Mouse (Mus musculus) MEL (cell line): ENCODE data around the gene Shisa2. TPM values are rescaled to one million over a fixed set of nuclear protein-coding genes. Genes with fewer than 3 reads are reported as not detected.

Source experiments
- DNase-seq: peaks from one replicate; pipeline ENCODE4 v3.0.0; 2011; ENCODE audit warnings: low read depth, low spot score
- H3K27ac ChIP-seq: 2 replicates; pipeline ENCODE4 v1.5.1; 2012; ENCODE audit warnings: low read depth, mild to moderate bottlenecking, control low read depth, low read length, moderate library complexity; ENCODE audit not compliant: control insufficient read depth
- H3K27me3 ChIP-seq, 2 experiments: fragments of 150-350 bp in 1 of 2; sonication (generic) in 1 of 2; 2 replicates each; pipeline ENCODE4 v1.6.1; 2012; ENCODE audit warnings: low read length in 2 of 2, mild to moderate bottlenecking in 2 of 2, improper control_type of control experiment in 1 of 2, moderate library complexity in 1 of 2; ENCODE audit not compliant: insufficient read depth in 2 of 2, control insufficient read depth in 1 of 2
- H3K36me3 ChIP-seq, 2 experiments: 2 replicates each; pipeline ENCODE4 v1.6.1; 2012 to 2014; ENCODE audit warnings: low read length in 2 of 2, improper control_type of control experiment in 1 of 2, inconsistent platforms in 1 of 2, mild to moderate bottlenecking in 1 of 2; ENCODE audit not compliant: insufficient read depth in 2 of 2, control insufficient read depth in 1 of 2
- H3K4me1 ChIP-seq, 2 experiments: fragments of 150-350 bp in 1 of 2; sonication (generic) in 1 of 2; 2 replicates each; pipeline ENCODE4 v1.6.1; 2012; ENCODE audit warnings: low read length in 2 of 2, improper control_type of control experiment in 1 of 2, mild to moderate bottlenecking in 1 of 2; ENCODE audit not compliant: insufficient read depth in 2 of 2, control insufficient read depth in 1 of 2
- H3K4me3 ChIP-seq, 2 experiments: fragments of 150-350 bp in 1 of 2; sonication (generic) in 1 of 2; 2 replicates each; pipeline ENCODE4 v1.5.1; 2012; ENCODE audit warnings: low read depth in 2 of 2, low read length in 2 of 2, mild to moderate bottlenecking in 2 of 2, moderate library complexity in 2 of 2, control low read depth in 1 of 2, improper control_type of control experiment in 1 of 2; ENCODE audit not compliant: control insufficient read depth in 1 of 2, insufficient read depth in 1 of 2
- H3K79me2 ChIP-seq: 2 replicates; pipeline ENCODE4 v1.6.1; 2012; ENCODE audit warnings: mild to moderate bottlenecking, low read length, moderate library complexity; ENCODE audit not compliant: control insufficient read depth, poor library complexity, insufficient read depth
- H3K9ac ChIP-seq: 2 replicates; pipeline ENCODE4 v1.6.1; 2012; ENCODE audit warnings: low read depth, mild to moderate bottlenecking, control low read depth, low read length, moderate library complexity; ENCODE audit not compliant: control insufficient read depth, poor library complexity, severe bottlenecking
- H3K9me3 ChIP-seq: fragments of 150-350 bp; sonication (generic); replicated peaks from 2 replicates; pipeline ENCODE4 v1.6.1; 2012; ENCODE audit warnings: mild to moderate bottlenecking, low read length, improper control_type of control experiment, moderate library complexity; ENCODE audit not compliant: insufficient read depth
- BHLHE40 ChIP-seq: IDR thresholded peaks from 2 replicates; pipeline ENCODE4 v1.6.1; 2012; ENCODE audit warnings: low read depth, mild to moderate bottlenecking, inconsistent platforms, low read length, improper control_type of control experiment, borderline replicate concordance
- EP300 ChIP-seq, 2 experiments: IDR thresholded peaks; 2 replicates each; pipeline ENCODE4 v1.6.1; 2011; ENCODE audit warnings: improper control_type of control experiment in 2 of 2, low read length in 2 of 2, low read depth in 1 of 2, mild to moderate bottlenecking in 1 of 2
- ETS1 ChIP-seq: IDR thresholded peaks from 2 replicates; pipeline ENCODE4 v1.6.1; 2012; ENCODE audit warnings: low read depth, mild to moderate bottlenecking, inconsistent platforms, low read length, improper control_type of control experiment, moderate library complexity
- GABPA ChIP-seq: IDR thresholded peaks from 2 replicates; pipeline ENCODE4 v1.6.1; 2012; ENCODE audit warnings: low read depth, mild to moderate bottlenecking, inconsistent platforms, low read length, improper control_type of control experiment, moderate library complexity
- HCFC1 ChIP-seq: IDR thresholded peaks from 2 replicates; pipeline ENCODE4 v1.6.1; 2012; ENCODE audit warnings: low read depth, mild to moderate bottlenecking, inconsistent platforms, low read length, improper control_type of control experiment, moderate library complexity
- JUND ChIP-seq: IDR thresholded peaks from 2 replicates; pipeline ENCODE4 v1.6.1; 2011; ENCODE audit warnings: low read depth, mild to moderate bottlenecking, improper control_type of control experiment, low read length
- MAFK ChIP-seq: IDR thresholded peaks from 2 replicates; pipeline ENCODE4 v1.6.1; 2011; ENCODE audit warnings: low read depth, mild to moderate bottlenecking, low read length, improper control_type of control experiment, borderline replicate concordance
- MAX ChIP-seq: IDR thresholded peaks from 2 replicates; pipeline ENCODE4 v1.6.1; 2011; ENCODE audit warnings: low read length, improper control_type of control experiment
- MAZ ChIP-seq: IDR thresholded peaks from 2 replicates; pipeline ENCODE4 v1.6.1; 2012; ENCODE audit warnings: low read depth, mild to moderate bottlenecking, inconsistent platforms, low read length, improper control_type of control experiment
- MEF2A ChIP-seq: IDR thresholded peaks from 2 replicates; pipeline ENCODE4 v1.6.1; 2014; ENCODE audit warnings: low read depth, mild to moderate bottlenecking, inconsistent platforms, low read length, improper control_type of control experiment; ENCODE audit not compliant: poor library complexity, insufficient replicate concordance, severe bottlenecking; ENCODE audit errors: extremely low read depth
- MXI1 ChIP-seq: IDR thresholded peaks from 2 replicates; pipeline ENCODE4 v1.6.1; 2011; ENCODE audit warnings: mild to moderate bottlenecking, low read depth, low read length, improper control_type of control experiment
- MYB ChIP-seq: IDR thresholded peaks from 2 replicates; pipeline ENCODE4 v1.6.1; 2011; ENCODE audit warnings: mild to moderate bottlenecking, low read depth, low read length, improper control_type of control experiment
- MYC ChIP-seq: IDR thresholded peaks from 2 replicates; pipeline ENCODE4 v1.6.1; 2011; ENCODE audit warnings: low read depth, mild to moderate bottlenecking, low read length, improper control_type of control experiment, moderate library complexity
- NELFE ChIP-seq: IDR thresholded peaks from 2 replicates; pipeline ENCODE4 v1.6.1; 2011; ENCODE audit warnings: low read depth, low read length, improper control_type of control experiment
- NRF1 ChIP-seq: IDR thresholded peaks from 2 replicates; pipeline ENCODE4 v1.6.1; 2014; ENCODE audit warnings: low read depth, mild to moderate bottlenecking, inconsistent platforms, low read length, improper control_type of control experiment, moderate library complexity; ENCODE audit not compliant: poor library complexity, insufficient read depth, severe bottlenecking
- POLR2A ChIP-seq, 2 experiments: IDR thresholded peaks; 2 replicates each; pipeline ENCODE4 v1.6.1; 2011 to 2012; ENCODE audit warnings: low read length in 2 of 2, mild to moderate bottlenecking in 2 of 2, control low read depth in 1 of 2, improper control_type of control experiment in 1 of 2, low read depth in 1 of 2, moderate library complexity in 1 of 2; ENCODE audit not compliant: control insufficient read depth in 1 of 2, insufficient read depth in 1 of 2, poor library complexity in 1 of 2
- RCOR1 ChIP-seq: IDR thresholded peaks from 2 replicates; pipeline ENCODE4 v1.6.1; 2012; ENCODE audit warnings: low read depth, mild to moderate bottlenecking, inconsistent platforms, low read length, improper control_type of control experiment
- SIN3A ChIP-seq: IDR thresholded peaks from 2 replicates; pipeline ENCODE4 v1.6.1; 2012; ENCODE audit warnings: low read length, improper control_type of control experiment, inconsistent platforms
- SMC3 ChIP-seq: IDR thresholded peaks from 2 replicates; pipeline ENCODE4 v1.6.1; 2011; ENCODE audit warnings: low read depth, low read length, improper control_type of control experiment
- TAL1 ChIP-seq: IDR thresholded peaks from 2 replicates; pipeline ENCODE4 v1.6.1; 2012; ENCODE audit warnings: mild to moderate bottlenecking, inconsistent platforms, low read length, moderate library complexity, mixed read lengths
- UBTF ChIP-seq: IDR thresholded peaks from 2 replicates; pipeline ENCODE4 v1.6.1; 2012; ENCODE audit warnings: low read depth, mild to moderate bottlenecking, inconsistent platforms, low read length, improper control_type of control experiment, moderate library complexity, borderline replicate concordance; ENCODE audit not compliant: insufficient read depth
- USF1 ChIP-seq: IDR thresholded peaks from 2 replicates; pipeline ENCODE4 v1.6.1; 2014; ENCODE audit warnings: low read depth, mild to moderate bottlenecking, inconsistent platforms, low read length, improper control_type of control experiment, moderate library complexity
- ZC3H11A ChIP-seq: IDR thresholded peaks from 2 replicates; pipeline ENCODE4 v1.6.1; 2012; ENCODE audit warnings: low read depth, mild to moderate bottlenecking, inconsistent platforms, low read length, improper control_type of control experiment
- ZKSCAN1 ChIP-seq: IDR thresholded peaks from 2 replicates; pipeline ENCODE4 v1.6.1; 2012; ENCODE audit warnings: low read depth, mild to moderate bottlenecking, inconsistent platforms, low read length, improper control_type of control experiment, moderate library complexity
- ZMIZ1 ChIP-seq: IDR thresholded peaks from 2 replicates; pipeline ENCODE4 v1.6.1; 2012; ENCODE audit warnings: low read depth, mild to moderate bottlenecking, inconsistent platforms, low read length, improper control_type of control experiment, moderate library complexity
- polyA plus RNA-seq, 2 experiments: library from polyadenylated mRNA; stranded (reverse) in 1 of 2; unstranded in 1 of 2; fragments of >175 nt in 1 of 2; fragments of >200 nt in 1 of 2; gene quantifications; 2 replicates each; pipeline versions ENCODE4 v1.2.1 to v1.2.4; 2012; ENCODE audit warnings: low replicate concordance in 2 of 2, low read depth in 1 of 2; ENCODE audit not compliant: insufficient read length in 2 of 2, insufficient read depth in 1 of 2, missing spikeins in 1 of 2
- total RNA-seq: library from RNA; depleted of rRNA; stranded (reverse); fragments of 300-350 nt; gene quantifications from 2 replicates; pipeline ENCODE4 v1.2.3, GENCODE M21; 2012

The Shisa2 gene
- total and polyA plus RNA-seq, 3 experiments: not detected

- Histone ChIP-seq H3K36me3 (no peaks in the 10 kb centered on the region), H3K9ac (no peak overlapping the region), H3K4me1 (no peaks in the 10 kb centered on the region), H3K4me3 (no peak overlapping the region), H3K79me2 (no peaks in the 10 kb centered on the region), H3K27me3 (no peaks in the 10 kb centered on the region), H3K9me3 (no peaks in the 10 kb centered on the region), H3K27ac (no peak overlapping the region)
- TF ChIP-seq ZKSCAN1: no peak
- no peak for TF ChIP-seq HCFC1
- no peak for TF ChIP-seq UBTF
- TF ChIP-seq MEF2A: no peak
- no peak for TF ChIP-seq JUND
- TF ChIP-seq MAZ: no peak
- no peak for TF ChIP-seq GABPA
- TF ChIP-seq TAL1: no peak
- TF ChIP-seq MAFK: no peak
- TF ChIP-seq BHLHE40: no peak
- no peak for TF ChIP-seq NRF1
- no peak for TF ChIP-seq USF1
- no peak for TF ChIP-seq ZC3H11A
- DNase-seq: no peak
Observed at GRCm38 (mm10) chr14:59674556-59674955, 49.4 kb downstream of the Shisa2 start.

GRCm38 (mm10) chr14:59675330-59675729 lies 50.2 kb downstream of the Shisa2 start:
- DNase-seq: no peak
- TF ChIP-seq EP300 (IDR thresholded peaks at IDR 0.05; ENCODE audit: low read depth in 1 of 2, low read length in 2 of 2) (no peak), MXI1 (no peak), MAX (no peak), MYB (no peak), ZKSCAN1 (no peak), NELFE (no peak), BHLHE40 (no peak), MYC (no peak), ZMIZ1 (no peak), ETS1 (no peak), SMC3 (no peak), SIN3A (no peak), ZC3H11A (no peak), POLR2A (IDR thresholded peaks at IDR 0.05; ENCODE audit: control insufficient read depth in 1 of 2, insufficient read depth in 1 of 2, low read depth in 1 of 2, low read length in 2 of 2, poor library complexity in 1 of 2) (no peak), RCOR1 (no peak)
- TF ChIP-seq, all 39 proteins: peak for 0
- no peaks in the 10 kb centered on the region for H3K4me1 ChIP-seq
- H3K36me3 ChIP-seq: no peaks in the 10 kb centered on the region
- no peak overlapping the region for H3K4me3 ChIP-seq
- H3K9me3 ChIP-seq: no peaks in the 10 kb centered on the region
- H3K27me3 ChIP-seq: no peaks in the 10 kb centered on the region
- H3K27ac ChIP-seq: no peak overlapping the region
- no peak overlapping the region for H3K9ac ChIP-seq
- H3K79me2 ChIP-seq: no peaks in the 10 kb centered on the region
